Mouse (Mus musculus): ENCODE data around the gene Sdcbp2. TPM values are rescaled to one million over a fixed set of nuclear protein-coding genes. Genes with fewer than 3 reads are reported as not detected.
"Not testable (repeated sequence)": the region's sequence is repeated elsewhere in the genome, so short reads cannot be mapped to it uniquely, and the experiment has no call there.

The Sdcbp2 gene
- total RNA-seq, 2 experiments from 2014 or later, result not detected

DNA sequence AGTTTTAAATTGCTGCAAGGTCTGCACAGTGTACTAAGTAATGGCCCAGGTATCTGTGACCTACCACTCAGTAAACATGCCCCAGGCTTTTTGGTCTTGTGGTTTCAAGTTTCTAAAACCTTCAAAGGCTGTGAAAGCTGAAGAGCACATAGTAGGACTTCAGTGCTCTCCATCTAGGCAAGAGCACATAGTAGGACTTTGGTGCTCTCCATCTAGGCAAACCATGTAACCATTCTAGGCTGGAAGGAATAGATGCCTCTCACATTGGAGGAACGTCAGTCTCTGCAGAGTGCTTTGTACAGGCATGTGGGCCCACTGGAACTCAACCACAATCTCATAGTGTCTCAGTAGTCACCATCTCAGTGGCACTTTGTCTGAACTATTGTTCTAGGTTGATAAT, 8.4 kb upstream of the Sdcbp2 start:
- no peak for ATAC-seq (replicated peaks; ENCODE audit: low FRiP score, low TSS enrichment, poor library complexity, severe bottlenecking)

GRCm38 (mm10) chr2:151564986-151565385, 7.4 kb upstream of the Sdcbp2 start:
- ATAC-seq (replicated peaks; ENCODE audit: low FRiP score, low TSS enrichment, poor library complexity, severe bottlenecking), result no peak

DNA sequence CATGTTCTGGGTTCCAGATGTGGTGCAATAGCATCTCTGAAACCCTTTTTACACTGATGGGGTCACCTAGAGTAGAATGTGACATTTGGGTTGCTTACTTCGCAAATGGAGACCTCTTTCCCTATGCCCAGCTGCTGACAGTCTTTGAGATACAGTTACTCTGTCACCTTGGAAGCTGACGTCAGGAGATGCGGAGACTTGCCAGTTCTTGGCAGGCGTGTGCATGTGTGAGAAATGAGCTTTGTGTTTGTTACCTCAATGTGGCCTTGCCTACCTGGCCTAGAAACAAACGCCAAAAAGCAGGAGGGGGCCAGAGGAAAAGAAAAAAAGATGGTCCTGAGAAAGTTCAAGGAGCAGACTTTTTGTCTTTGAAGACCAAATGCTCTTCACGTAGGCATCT, 5.6 kb upstream of the Sdcbp2 start:
- no peak for ATAC-seq (replicated peaks; ENCODE audit: low FRiP score, low TSS enrichment, poor library complexity, severe bottlenecking)

DNA sequence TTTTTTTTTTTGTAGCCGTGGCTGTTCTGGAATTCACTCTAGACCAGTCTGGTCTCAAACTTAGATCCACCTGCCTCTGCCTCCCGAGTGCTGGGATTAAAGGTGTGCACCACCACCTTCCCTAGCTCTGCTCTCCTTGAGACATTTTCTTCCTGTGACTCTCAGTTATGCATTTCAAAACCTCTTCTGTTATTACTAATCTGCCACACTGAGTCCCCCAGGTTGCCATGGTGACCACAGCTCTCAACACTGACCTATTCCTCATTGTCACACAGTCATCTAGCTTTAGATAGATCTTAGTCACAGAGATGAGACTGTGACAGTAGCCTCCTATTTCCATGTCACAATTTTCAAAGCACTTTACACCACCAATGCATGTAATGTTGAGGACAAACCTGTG, 3.0 kb upstream of the Sdcbp2 start:
- no peak for ATAC-seq (replicated peaks; ENCODE audit: low FRiP score, low TSS enrichment, poor library complexity, severe bottlenecking)

- ATAC-seq (replicated peaks; ENCODE audit: low FRiP score, low TSS enrichment, poor library complexity, severe bottlenecking), result no peak
Measured at GRCm38 (mm10) chr2:151573667-151574066, 1.2 kb downstream of the Sdcbp2 start.

DNA sequence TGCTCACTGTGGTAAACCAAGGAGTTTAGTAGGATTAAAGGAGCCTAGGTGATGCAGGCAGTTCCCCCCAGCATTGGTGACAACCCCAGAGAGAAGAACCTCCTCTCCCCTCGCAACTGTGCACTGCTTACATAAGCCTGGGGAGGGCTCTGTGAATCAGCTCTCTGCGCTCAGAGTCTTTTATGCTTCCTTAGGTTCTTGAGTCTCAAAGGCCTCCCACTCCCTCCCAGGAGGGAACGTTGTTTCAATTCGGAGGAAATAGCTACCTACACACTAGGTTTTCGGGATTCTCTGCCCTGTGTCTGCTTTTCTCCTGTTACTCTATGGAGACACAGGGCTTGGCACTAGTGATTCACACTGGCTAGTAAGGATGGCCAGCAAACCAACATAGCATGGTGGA, 2.2 kb downstream of the Sdcbp2 start:
- no peak for ATAC-seq (replicated peaks; ENCODE audit: low FRiP score, low TSS enrichment, poor library complexity, severe bottlenecking)

- 0 out of 2 replicates have a peak, but pooled peaks have one; percentile 50 for ATAC-seq (replicated peaks; ENCODE audit: low FRiP score, low TSS enrichment, poor library complexity, severe bottlenecking)
Measured at GRCm38 (mm10) chr2:151575119-151575698, 2.8 kb downstream of the Sdcbp2 start.

DNA sequence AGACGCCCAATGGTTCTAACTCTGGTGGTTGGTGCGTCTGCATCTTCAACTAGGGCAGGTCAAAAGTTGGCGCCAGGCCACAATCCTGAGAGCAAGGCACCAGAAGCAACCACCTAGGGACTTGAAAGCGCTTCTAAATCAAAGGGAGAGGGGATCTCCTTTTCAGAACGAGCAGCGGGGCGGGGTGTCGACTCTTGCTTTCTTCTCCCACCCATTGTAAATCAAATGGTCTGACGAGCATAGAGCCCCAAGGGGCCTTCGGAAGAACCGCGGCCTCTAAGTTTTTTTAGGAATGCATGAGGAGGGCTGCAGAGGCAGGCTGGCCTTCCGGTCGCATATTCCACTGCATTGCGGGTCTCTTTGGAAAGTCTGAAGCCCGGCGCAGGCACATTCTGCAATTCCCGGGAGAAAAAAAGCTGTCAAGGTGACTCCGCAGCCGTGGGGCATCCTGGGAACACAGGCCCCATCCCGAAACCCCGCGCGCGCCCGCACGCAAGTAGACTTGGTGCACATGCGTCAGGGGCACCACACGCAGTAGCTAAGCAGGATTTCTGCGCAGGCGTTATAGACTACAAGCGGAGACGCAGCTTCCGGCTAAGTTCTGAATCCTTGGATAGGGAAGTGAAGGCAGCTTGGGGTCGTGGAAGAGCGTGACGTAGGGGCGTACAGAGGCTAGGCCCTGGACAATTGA, 3.4 kb downstream of the Sdcbp2 start:
- peak; percentile 74 for ATAC-seq (replicated peaks; ENCODE audit: low FRiP score, low TSS enrichment, poor library complexity, severe bottlenecking)

DNA sequence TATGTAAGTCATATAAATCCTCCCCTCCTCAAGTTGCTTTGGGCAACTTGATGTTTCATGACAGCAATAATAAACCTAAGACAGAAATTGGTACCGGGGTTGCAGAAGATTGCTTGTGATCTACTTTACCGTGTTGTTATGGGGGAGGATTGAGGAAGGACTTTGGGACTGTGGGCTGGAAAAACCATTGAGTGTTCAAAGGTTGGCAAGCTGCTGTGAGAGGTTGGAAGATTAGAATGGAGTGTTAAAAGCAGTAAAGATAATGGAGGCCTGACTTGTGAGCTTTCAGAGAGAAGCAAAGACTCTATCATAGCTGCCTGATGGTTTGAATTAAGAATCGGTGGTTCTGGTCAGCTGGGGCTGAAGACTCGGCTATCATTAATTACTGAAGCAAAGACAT, 6.8 kb downstream of the Sdcbp2 start:
- no peak for ATAC-seq (replicated peaks; ENCODE audit: low FRiP score, low TSS enrichment, poor library complexity, severe bottlenecking)

DNA sequence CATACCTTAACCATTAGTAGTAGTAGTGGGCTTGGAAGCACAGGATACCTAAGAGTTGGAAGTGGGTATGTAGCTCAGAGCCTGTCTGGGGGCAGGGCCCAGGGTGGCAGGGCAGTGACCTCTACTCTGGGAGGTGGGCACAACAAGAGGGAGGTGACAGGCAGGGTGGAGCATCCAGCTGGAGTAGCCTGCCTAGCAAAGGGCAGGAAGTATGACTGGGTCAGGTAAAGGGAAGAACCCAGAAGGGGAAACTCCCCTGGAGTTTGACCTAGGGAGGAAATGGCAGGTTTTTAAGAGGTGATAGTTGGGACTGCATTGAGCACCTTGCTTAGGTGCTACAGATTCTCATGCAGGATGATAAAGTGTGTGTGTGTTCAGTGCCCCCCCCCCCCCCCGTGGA, 8.5 kb downstream of the Sdcbp2 start:
- ATAC-seq (replicated peaks; ENCODE audit: low FRiP score, low TSS enrichment, poor library complexity, severe bottlenecking), result no peak

- no peak for ATAC-seq (replicated peaks; ENCODE audit: low FRiP score, low TSS enrichment, poor library complexity, severe bottlenecking)
Measured at GRCm38 (mm10) chr2:151585934-151586333, 13.5 kb downstream of the Sdcbp2 start.

DNA sequence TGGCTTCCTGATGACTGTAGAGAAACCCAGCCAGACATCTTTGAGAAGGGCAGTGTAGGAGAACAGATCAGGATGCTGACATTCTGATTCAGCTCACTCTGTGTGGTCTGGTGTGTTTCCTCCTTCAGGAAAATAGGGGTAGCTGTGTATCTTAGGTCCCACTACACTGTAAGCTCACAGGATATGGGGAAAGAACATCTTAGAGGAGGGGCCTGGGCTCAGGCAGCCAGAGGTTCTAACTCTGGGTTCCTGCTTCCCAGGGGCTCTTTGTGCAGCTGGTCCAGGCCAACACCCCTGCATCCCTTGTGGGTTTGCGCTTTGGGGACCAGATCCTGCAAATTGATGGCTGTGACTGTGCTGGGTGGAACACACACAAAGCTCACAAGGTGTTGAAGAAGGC, 14.4 kb downstream of the Sdcbp2 start:
- no peak for ATAC-seq (replicated peaks; ENCODE audit: low FRiP score, low TSS enrichment, poor library complexity, severe bottlenecking)

DNA sequence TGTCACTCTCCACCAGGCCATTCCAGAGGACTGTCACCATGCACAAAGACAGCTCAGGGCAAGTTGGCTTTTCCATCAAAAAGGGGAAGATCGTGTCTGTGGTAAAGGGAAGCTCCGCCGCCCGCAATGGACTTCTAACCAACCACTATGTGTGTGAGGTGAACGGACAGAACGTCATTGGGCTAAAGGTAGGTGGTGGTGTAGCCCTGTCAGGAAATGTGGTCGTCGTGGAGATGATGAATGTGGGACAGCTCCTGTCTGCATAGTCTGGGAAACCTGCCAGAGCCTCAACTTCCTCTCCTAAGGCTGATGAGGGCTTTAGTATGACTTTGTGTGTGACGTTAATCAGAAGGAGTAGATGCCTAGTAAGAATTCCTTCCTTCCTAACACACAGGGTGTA, 14.9 kb downstream of the Sdcbp2 start:
- ATAC-seq (replicated peaks; ENCODE audit: low FRiP score, low TSS enrichment, poor library complexity, severe bottlenecking), result 0 out of 2 replicates have a peak, but pooled peaks have one; percentile 15

GRCm38 (mm10) chr2:151598068-151598467, 25.6 kb downstream of the Sdcbp2 start:
- ATAC-seq (replicated peaks; ENCODE audit: low FRiP score, low TSS enrichment, poor library complexity, severe bottlenecking), result no peak

- ATAC-seq (replicated peaks; ENCODE audit: low FRiP score, low TSS enrichment, poor library complexity, severe bottlenecking), result no peak
Measured at GRCm38 (mm10) chr2:151602106-151602505, 29.7 kb downstream of the Sdcbp2 start.

DNA sequence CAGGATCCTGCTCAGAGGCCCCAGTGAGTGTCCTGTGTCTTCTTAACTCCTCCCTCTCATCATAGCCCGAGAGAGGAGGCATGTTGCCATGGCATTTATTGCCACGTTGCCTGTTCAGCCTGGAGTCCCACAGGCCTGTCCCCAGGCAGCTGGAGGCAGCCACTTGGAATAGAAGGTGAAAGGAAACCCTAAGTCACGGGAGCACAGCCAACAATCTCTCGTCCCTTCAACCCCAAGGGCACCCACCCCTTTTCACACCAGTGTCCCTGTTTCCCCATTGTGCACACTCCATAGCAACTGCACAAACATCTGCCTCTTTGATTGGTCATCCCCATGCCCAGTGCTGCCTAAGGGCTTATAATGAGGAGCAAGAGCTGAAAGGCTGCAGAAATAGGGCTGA, 31.2 kb downstream of the Sdcbp2 start:
- ATAC-seq (replicated peaks; ENCODE audit: low FRiP score, low TSS enrichment, poor library complexity, severe bottlenecking), result no peak

GRCm38 (mm10) chr2:151605437-151605987, 33.1 kb downstream of the Sdcbp2 start:
- no peak for ATAC-seq (replicated peaks; ENCODE audit: low FRiP score, low TSS enrichment, poor library complexity, severe bottlenecking)

- ATAC-seq (replicated peaks; ENCODE audit: low FRiP score, low TSS enrichment, poor library complexity, severe bottlenecking), result no peak
Measured at GRCm38 (mm10) chr2:151608435-151608834, 36.0 kb downstream of the Sdcbp2 start.

DNA sequence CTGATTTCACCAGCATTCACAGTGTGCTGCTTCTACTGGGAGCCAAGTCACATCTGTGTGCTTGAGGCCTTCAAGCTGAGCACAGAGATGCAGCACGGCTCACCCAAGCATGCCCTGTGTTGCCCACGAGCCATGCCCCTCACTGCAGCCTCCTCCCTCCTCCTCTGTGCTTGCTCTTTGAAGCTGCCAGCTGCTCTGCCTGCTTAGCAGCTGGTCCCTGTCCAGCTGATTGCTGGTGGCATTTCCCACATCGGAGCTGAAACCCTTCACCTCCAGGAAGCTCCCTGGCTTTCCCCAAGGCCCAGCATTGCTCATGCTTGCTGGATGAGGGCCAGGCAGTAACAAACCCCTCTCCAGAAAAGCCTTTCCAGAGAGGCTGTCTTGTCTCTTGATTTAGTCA, 37.6 kb downstream of the Sdcbp2 start:
- ATAC-seq (replicated peaks; ENCODE audit: low FRiP score, low TSS enrichment, poor library complexity, severe bottlenecking), result no peak

GRCm38 (mm10) chr2:151615779-151616178, 43.4 kb downstream of the Sdcbp2 start:
- not testable (repeated sequence) for ATAC-seq (replicated peaks; ENCODE audit: low FRiP score, low TSS enrichment, poor library complexity, severe bottlenecking)

Data from megakaryocyte-erythroid progenitor cell, adult 5-6 weeks (primary cell).